Mouse (Mus musculus) embryonic facial prominence, embryonic 13.5 days (tissue): ENCODE results near the gene Prim2. TPM values are rescaled to one million over a fixed set of nuclear protein-coding genes. Genes with fewer than 3 reads are reported as not detected.
"Not testable (repeated sequence)": the region's sequence is repeated elsewhere in the genome, so short reads cannot be mapped to it uniquely, and the experiment has no call there.

ENCODE experiments used
- ATAC-seq: fragments of 200-750 bp; cut with Nextera tagmentation; 2 replicates; pipeline ENCODE4 v1.8.0; 2017; ENCODE audit warnings: low read depth; ENCODE audit not compliant: insufficient number of reproducible peaks, insufficient read depth, low FRiP score, low TSS enrichment
- H3K27ac ChIP-seq: fragments of 300-500 bp; sonication (generic); 2 replicates; pipeline ENCODE4 v1.5.1; 2015; ENCODE audit warnings: moderate library complexity, mild to moderate bottlenecking, inconsistent platforms
- H3K27me3 ChIP-seq: fragments of 300-500 bp; sonication (generic); 2 replicates; pipeline ENCODE4 v1.6.1; 2015; ENCODE audit warnings: mild to moderate bottlenecking, inconsistent platforms
- H3K36me3 ChIP-seq: fragments of 300-500 bp; sonication (generic); 2 replicates; pipeline ENCODE4 v1.6.1; 2015; ENCODE audit warnings: mild to moderate bottlenecking, inconsistent platforms
- H3K4me1 ChIP-seq: fragments of 300-500 bp; sonication (generic); 2 replicates; pipeline ENCODE4 v1.6.1; 2015; ENCODE audit warnings: inconsistent platforms
- H3K4me2 ChIP-seq: fragments of 300-500 bp; sonication (generic); 2 replicates; pipeline ENCODE4 v1.6.1; 2015; ENCODE audit warnings: moderate library complexity, mild to moderate bottlenecking, inconsistent platforms
- H3K4me3 ChIP-seq: fragments of 300-500 bp; sonication (generic); 2 replicates; pipeline ENCODE4 v1.5.1; 2015; ENCODE audit warnings: mild to moderate bottlenecking, inconsistent platforms
- H3K9ac ChIP-seq: fragments of 300-500 bp; sonication (generic); 2 replicates; pipeline ENCODE4 v1.6.1; 2015; ENCODE audit warnings: mild to moderate bottlenecking, inconsistent platforms
- H3K9me3 ChIP-seq: fragments of 300-500 bp; sonication (generic); 2 replicates; pipeline ENCODE4 v1.6.1; 2016; ENCODE audit warnings: inconsistent platforms
- WGBS: fragments of 180-500 bp; shearing (Covaris S2); methylation state at CpG from one replicate; pipeline ENCODE4 v1.1.7; 2015; ENCODE audit warnings: mixed read lengths; 5-methylcytosine and 5-hydroxymethylcytosine counted together
- polyA plus RNA-seq: library from polyadenylated mRNA; unstranded; fragments of >200 nt; fragmentation: Nextera tagmentation; extraction: Ambion mirVana; gene quantifications from 2 replicates; pipeline ENCODE4 v1.2.1, GENCODE M21; 2015

The Prim2 gene
- polyA plus RNA-seq, 1 experiment from 2014 or later = 44.6 TPM

DNA sequence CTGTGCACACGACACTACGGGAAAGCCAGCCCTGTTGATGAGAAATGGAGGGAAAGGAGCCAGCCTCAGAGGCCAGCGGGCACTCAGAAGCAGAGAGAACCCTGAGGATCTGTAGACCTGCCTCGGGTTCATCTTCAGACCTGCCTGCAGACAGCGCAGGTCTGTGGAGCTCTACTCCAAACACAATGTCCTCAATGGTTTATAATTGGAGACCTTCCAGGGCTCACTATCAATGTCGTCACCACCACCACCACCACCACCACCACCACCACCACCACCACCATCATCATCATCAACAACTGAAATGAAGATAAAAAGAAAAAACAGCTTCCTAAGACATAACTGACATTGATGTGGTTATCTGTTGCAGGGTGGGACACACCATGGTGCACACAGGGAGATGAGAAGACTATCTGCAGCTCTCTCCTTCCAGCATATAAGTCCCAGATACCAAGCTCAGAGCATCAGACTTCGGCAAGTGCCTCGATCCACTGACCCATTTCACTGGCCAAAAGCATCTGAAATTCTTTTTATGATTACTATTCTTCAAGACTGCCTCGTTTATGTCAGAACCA is 20.0 kb downstream of the Prim2 start:
- peaks cover 25% of the 10 kb centered on the region for H3K36me3 ChIP-seq
- H3K4me2 ChIP-seq = no peak overlapping the region
- no peaks in the 10 kb centered on the region for H3K9me3 ChIP-seq
- H3K4me1 ChIP-seq = no peaks in the 10 kb centered on the region
- no peak overlapping the region for H3K4me3 ChIP-seq
- 94% methylated on average over 9 of the region's 9 CpGs for WGBS
- H3K27me3 ChIP-seq = no peaks in the 10 kb centered on the region
- no peak overlapping the region for H3K27ac ChIP-seq
- ATAC-seq = no peak
- no peak overlapping the region for H3K9ac ChIP-seq

DNA sequence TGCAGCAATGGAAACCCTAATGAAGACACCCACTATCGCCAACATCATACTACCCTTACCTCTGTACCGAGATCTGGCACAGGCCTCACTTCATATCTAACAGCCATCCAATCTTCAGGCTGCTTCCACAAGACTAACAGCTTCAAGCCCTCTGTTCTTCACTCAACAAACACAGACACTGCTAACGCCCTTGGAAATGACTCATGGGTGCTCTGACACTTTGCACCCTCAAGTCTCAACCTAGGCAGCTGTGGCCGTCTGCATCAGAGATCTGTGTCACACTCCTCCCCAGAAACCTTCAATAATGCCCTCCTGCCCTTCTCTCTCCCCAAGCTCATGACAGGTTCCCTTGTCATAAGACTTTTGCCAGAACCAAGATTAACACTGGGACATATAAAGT is 20.6 kb downstream of the Prim2 start:
- Histone ChIP-seq H3K36me3 (peaks cover 27% of the 10 kb centered on the region), H3K27me3 (no peaks in the 10 kb centered on the region), H3K9ac (no peak overlapping the region), H3K9me3 (no peaks in the 10 kb centered on the region), H3K27ac (no peak overlapping the region), H3K4me3 (no peak overlapping the region), H3K4me2 (no peak overlapping the region), H3K4me1 (no peaks in the 10 kb centered on the region)
- ATAC-seq = no peak
- WGBS = 92% methylated on average over 4 of the region's 4 CpGs

DNA sequence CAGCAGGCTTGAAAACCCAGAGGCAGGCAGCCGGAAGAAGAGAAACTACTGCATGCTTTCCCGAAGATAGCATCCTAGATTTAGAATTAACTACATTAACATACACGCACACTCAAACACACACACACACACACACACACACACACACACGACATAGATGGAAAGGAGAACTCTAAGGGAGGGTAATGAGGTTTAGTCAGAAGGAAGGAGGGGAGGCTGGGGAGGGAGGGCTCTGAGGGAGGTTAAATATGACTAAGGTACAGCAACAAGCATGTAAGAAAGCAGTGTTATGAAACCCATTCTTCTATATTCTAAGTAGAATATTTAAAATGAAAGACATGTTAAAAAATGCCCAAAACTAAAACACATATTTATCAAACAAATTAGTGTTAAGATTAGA is 21.9 kb downstream of the Prim2 start:
- Histone ChIP-seq H3K4me1 (no peaks in the 10 kb centered on the region), H3K4me3 (no peak overlapping the region), H3K4me2 (no peak overlapping the region), H3K36me3 (peaks cover 35% of the 10 kb centered on the region), H3K27me3 (no peaks in the 10 kb centered on the region), H3K9me3 (no peaks in the 10 kb centered on the region), H3K9ac (no peak overlapping the region), H3K27ac (no peak overlapping the region)
- 80% methylated on average over 4 of the region's 4 CpGs for WGBS
- no peak for ATAC-seq

DNA sequence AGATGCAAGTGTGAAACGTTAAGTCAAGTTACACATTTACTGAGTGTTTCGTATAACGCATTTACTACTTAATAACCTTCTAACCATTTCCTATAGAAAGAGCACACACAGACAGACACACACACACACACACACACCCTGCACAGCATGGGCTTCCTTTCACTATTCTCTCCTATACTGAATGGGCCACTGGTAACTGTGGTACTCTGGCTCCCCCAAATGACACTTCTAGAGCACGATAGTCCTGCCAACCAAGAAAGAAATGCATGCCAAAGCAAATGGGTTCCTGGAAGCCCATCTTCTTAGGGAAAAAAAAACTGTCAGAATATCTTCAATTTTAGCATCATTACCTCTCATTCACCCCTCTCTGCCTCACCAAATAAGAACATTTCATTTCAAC is 22.4 kb downstream of the Prim2 start:
- no peak for ATAC-seq
- no peak overlapping the region for H3K4me3 ChIP-seq

DNA sequence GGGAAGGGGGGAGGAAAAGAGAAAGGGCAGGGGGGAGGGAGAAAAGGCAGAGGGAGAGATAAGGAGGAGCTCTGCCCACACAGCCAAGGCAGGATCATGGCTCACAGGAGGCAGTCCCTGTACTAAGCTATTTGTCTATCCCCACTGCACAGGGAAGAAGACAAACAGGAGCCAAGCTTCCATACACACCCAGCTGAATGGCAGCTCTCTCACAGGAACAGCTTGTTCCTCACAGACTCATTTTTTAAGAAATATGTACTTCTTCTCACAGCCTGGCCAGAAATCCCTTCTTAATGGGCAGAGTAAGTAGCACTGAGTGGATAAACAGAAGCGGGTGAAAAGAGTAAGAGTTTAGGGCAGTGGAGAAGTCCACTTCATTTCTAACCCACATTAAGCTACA is 23.9 kb downstream of the Prim2 start:
- no peak for ATAC-seq
- Histone ChIP-seq H3K4me3 (no peak overlapping the region), H3K4me1 (no peaks in the 10 kb centered on the region), H3K27me3 (no peaks in the 10 kb centered on the region), H3K9ac (no peak overlapping the region), H3K9me3 (no peaks in the 10 kb centered on the region), H3K36me3 (peaks cover 38% of the 10 kb centered on the region), H3K27ac (no peak overlapping the region), H3K4me2 (no peak overlapping the region)
- WGBS = 93% methylated on average over 1 of the region's 1 CpGs

More for the DNA sequence above, 22.4 kb downstream of the Prim2 start:
- no peaks in the 10 kb centered on the region for H3K27me3 ChIP-seq
- H3K36me3 ChIP-seq = peaks cover 37% of the 10 kb centered on the region
- 85% methylated on average over 4 of the region's 4 CpGs for WGBS
- no peak overlapping the region for H3K9ac ChIP-seq
- H3K9me3 ChIP-seq = no peaks in the 10 kb centered on the region
- H3K27ac ChIP-seq = no peak overlapping the region
- no peak overlapping the region for H3K4me2 ChIP-seq
- H3K4me1 ChIP-seq = no peaks in the 10 kb centered on the region

DNA sequence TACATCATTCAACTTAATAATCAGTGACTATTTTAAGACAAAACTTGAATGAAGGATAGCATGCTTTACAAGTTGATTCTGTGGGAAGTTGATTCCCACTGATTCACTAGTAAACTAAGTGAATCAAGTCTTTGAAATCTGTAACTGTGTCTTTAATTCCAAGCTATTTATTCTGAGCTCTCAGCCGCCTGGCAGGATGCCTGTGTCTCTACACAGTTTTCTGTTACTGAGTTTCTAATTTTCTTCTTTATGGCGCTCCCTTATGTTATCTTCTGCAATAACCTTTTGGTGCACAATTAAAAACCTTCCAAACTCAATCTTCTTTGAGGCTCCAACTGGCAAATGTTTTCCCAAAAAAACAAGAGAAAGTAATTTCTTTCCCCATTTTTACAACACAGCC is 28.5 kb downstream of the Prim2 start:
- Histone ChIP-seq H3K9me3 (no peaks in the 10 kb centered on the region), H3K4me1 (no peaks in the 10 kb centered on the region), H3K4me3 (no peak overlapping the region), H3K4me2 (no peak overlapping the region), H3K9ac (no peak overlapping the region), H3K27ac (no peak overlapping the region), H3K36me3 (peaks cover 53% of the 10 kb centered on the region), H3K27me3 (no peaks in the 10 kb centered on the region)
- 92% methylated on average over 2 of the region's 2 CpGs for WGBS
- no peak for ATAC-seq

DNA sequence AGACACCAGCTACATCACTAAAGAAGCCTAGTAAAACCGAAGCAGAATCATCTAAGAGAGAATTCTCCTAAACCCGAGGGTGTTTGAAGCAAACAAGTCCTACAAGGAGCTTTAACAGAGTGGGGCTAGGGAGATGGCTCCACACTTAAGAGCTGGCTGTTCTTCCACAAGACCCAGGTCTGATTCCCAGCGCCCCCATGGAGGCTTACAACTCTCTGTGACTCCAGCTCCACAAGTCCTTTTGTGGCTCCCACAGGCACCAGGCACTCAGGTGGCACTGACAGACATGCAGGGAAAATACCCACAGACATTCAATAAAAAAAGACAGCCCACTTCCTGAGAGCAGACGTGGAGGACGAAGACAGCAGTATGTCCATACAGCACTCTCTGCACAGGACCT is 29.5 kb downstream of the Prim2 start:
- Histone ChIP-seq H3K9ac (no peak overlapping the region), H3K4me3 (no peak overlapping the region), H3K4me2 (no peak overlapping the region), H3K4me1 (no peaks in the 10 kb centered on the region), H3K27me3 (no peaks in the 10 kb centered on the region), H3K27ac (no peak overlapping the region), H3K9me3 (no peaks in the 10 kb centered on the region), H3K36me3 (peaks cover 53% of the 10 kb centered on the region)
- no peak for ATAC-seq
- 96% methylated on average over 5 of the region's 5 CpGs for WGBS

DNA sequence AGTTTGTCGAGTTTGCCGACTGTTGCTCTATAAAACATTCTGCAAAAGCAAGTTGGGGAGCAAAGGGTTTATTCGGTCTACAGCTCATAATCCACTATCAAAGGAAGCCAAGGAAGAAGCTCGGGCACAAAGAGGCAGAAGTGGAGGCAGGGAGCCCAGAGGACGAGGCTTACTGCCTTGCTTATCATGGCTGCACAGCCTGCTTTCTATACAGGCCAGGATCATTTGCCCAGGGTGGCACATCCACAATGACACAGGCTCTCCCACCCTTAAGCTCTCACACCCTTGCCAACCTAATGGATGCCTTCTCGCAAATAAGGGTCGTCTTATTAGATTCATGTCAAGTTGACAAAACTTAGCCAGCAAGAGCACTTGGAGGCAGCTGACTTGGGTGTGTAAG is 30.4 kb downstream of the Prim2 start:
- no peak overlapping the region for H3K4me2 ChIP-seq
- H3K36me3 ChIP-seq = peaks cover 55% of the 10 kb centered on the region
- H3K27ac ChIP-seq = no peak overlapping the region
- H3K4me3 ChIP-seq = no peak overlapping the region
- H3K9ac ChIP-seq = no peak overlapping the region
- no peak for ATAC-seq
- 92% methylated on average over 7 of the region's 7 CpGs for WGBS
- H3K9me3 ChIP-seq = no peaks in the 10 kb centered on the region
- H3K4me1 ChIP-seq = no peaks in the 10 kb centered on the region
- H3K27me3 ChIP-seq = no peaks in the 10 kb centered on the region

DNA sequence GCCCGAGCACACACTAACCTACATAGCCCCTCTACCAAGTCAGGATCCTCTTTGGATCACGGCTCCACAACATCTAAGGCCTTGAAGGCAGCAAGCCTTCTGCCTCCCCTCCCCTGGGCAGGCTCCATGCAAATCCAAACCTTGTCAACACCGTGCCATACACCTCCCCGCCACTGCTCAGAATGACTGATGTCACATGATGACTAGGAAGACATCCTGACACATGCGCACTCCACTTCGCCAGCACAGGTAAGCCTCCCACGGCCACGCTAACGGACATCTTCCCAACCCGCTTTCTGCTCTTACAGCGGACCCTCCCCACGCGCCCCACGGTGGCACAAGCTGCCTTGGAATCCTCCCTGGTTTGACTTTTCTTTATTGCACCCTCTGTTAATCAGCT is 31.8 kb downstream of the Prim2 start:
- no peaks in the 10 kb centered on the region for H3K4me1 ChIP-seq
- WGBS = 92% methylated on average over 14 of the region's 14 CpGs
- H3K36me3 ChIP-seq = peaks cover 58% of the 10 kb centered on the region
- no peak overlapping the region for H3K4me2 ChIP-seq
- no peak for ATAC-seq
- H3K27ac ChIP-seq = no peak overlapping the region
- H3K4me3 ChIP-seq = no peak overlapping the region
- no peaks in the 10 kb centered on the region for H3K27me3 ChIP-seq
- no peak overlapping the region for H3K9ac ChIP-seq
- no peaks in the 10 kb centered on the region for H3K9me3 ChIP-seq

DNA sequence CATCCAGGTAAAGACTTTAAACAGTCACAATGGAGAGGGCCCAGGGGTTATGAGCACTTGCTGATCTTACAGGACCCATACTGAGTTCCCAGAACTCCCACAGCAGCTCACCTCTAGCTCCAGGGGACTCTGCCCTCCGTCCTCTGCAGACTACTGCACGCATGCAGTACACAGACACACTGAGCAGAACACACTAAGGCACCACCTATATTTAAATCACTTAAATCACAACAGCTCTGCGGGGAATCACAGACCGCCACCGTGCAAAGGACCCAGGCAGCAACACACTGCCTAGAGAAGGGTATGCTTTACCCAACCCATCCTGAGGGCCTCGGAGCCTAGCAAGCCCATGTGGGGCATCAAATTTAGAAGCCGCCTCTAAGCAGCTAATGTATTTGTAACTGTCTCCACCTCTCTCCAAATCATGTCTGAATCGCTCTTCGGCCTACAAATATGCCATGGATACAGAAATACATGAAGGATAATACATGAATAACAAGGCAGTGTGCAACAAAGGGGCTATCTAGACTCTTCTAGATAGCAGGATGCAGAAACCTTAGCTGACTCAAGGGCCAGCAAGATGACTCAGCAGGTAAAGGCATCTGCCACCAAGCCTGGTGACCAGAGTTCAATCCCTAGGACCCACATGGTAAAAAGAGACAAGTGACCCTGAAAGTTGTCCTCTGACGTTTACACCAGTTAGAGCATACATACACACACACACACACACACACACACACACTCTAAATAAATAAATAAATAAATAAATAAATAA is 33.0 kb downstream of the Prim2 start:
- Histone ChIP-seq H3K4me3 (no peak overlapping the region), H3K9me3 (no peaks in the 10 kb centered on the region), H3K36me3 (peaks cover 52% of the 10 kb centered on the region), H3K4me1 (no peaks in the 10 kb centered on the region), H3K27ac (no peak overlapping the region), H3K9ac (no peak overlapping the region), H3K27me3 (no peaks in the 10 kb centered on the region), H3K4me2 (no peak overlapping the region)
- ATAC-seq = no peak
- WGBS = 91% methylated on average over 10 of the region's 10 CpGs

DNA sequence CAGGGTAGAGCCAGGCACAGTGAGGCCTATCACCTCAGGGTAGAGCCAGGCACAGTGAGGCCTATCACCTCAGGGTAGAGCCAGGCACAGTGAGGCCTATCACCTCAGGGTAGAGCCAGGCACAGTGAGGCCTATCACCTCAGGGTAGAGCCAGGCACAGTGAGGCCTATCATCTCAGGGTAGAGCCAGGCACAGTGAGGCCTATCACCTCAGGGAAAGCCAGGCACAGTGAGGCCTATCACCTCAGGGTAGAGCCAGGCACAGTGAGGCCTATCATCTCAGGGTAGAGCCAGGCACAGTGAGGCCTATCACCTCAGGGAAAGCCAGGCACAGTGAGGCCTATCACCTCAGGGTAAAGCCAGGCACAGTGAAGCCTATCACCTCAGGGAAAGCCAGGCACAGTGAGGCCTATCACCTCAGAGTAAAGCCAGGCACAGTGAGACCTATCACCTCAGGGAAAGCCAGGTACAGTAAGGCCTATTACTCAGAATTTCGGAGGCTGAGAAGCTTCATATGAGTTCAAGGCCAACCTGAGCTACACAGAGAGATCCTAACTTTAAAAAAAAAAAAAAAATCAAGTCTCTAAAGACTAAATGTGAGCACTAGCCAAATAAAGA is 38.5 kb downstream of the Prim2 start:
- not testable (repeated sequence) for H3K27ac ChIP-seq, ATAC-seq, H3K9ac ChIP-seq, H3K27me3 ChIP-seq, H3K9me3 ChIP-seq, H3K4me3 ChIP-seq, H3K4me1 ChIP-seq, H3K4me2 ChIP-seq
- peaks cover 36% of the 10 kb centered on the region for H3K36me3 ChIP-seq
- 90% methylated on average over 1 of the region's 1 CpGs for WGBS

DNA sequence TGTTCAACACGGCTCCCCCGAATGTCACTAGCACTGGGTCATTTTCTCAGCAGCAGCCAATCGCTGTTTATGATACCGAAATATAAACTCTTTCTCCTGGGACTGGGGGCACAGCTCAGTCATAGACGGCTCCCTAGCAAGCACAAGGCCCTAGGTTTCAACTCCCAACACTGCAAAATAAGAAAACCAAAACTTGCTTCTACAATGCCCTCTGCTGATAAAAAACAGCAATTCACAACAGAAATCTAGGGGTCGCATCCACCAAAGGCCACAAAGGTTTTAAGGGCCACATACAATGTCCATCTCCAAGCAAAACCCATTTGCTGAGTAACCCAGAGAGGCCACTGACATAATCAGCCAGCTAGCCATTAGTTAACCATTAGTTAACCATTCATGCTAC is 41.8 kb downstream of the Prim2 start:
- H3K36me3 ChIP-seq = peaks cover 33% of the 10 kb centered on the region
- no peak overlapping the region for H3K4me2 ChIP-seq
- H3K27me3 ChIP-seq = no peaks in the 10 kb centered on the region
- ATAC-seq = no peak
- H3K4me1 ChIP-seq = no peaks in the 10 kb centered on the region
- H3K9ac ChIP-seq = no peak overlapping the region
- H3K4me3 ChIP-seq = no peak overlapping the region
- no peak overlapping the region for H3K27ac ChIP-seq
- WGBS = 79% methylated on average over 6 of the region's 6 CpGs
- H3K9me3 ChIP-seq = no peaks in the 10 kb centered on the region
